Mouse (Mus musculus) frontal cortex, postnatal 10 days (tissue): ENCODE measurements around the gene Tnfrsf9.

Source experiments
- DNase-seq, 2 experiments: peaks; one replicate each; pipeline ENCODE4 v3.0.0; 2022; ENCODE audit warnings: low spot score in 2 of 2, mixed read lengths in 1 of 2

Tnfrsf9 gene

DNA sequence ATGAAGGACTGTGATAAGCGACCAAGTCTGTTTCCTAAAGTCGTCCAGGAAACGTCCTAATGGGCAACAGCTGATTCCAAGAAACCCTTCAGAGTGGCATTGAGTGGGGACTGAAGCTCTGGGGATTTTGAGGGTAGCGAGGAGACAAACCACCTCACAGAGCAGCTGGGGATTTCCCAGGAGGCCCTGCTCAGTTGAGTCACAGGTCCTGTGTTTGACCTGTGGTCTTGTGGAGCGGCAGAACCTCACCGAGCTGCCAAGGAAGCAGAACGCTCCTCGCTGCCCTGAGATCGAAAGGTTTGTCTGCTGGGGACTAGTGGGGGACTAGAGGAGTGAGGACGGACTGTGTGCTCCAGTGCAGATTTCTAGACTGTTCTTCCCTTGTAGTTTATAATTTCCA, 13.4 kb downstream of the Tnfrsf9 start:
- no peak for DNase-seq

DNA sequence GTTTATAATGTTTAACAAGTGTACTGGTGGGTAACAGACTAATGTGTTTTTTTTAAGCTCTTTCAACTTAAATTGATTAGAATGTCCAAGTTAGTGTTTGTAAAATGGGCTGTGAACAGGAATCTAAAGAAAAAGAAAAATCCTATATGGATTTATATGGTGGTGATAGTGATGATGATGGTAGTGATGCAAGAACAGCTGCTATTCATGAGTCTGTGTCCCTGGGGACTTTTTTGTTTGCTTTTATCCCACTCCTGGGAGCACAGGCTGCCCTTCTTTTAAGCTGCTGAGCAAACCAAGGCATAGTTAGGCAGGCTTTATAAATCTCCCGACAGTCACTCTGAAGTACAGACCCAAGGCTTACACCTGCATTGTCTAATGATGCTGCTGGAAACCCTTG, 19.1 kb downstream of the Tnfrsf9 start:
- DNase-seq, result no peak

DNA sequence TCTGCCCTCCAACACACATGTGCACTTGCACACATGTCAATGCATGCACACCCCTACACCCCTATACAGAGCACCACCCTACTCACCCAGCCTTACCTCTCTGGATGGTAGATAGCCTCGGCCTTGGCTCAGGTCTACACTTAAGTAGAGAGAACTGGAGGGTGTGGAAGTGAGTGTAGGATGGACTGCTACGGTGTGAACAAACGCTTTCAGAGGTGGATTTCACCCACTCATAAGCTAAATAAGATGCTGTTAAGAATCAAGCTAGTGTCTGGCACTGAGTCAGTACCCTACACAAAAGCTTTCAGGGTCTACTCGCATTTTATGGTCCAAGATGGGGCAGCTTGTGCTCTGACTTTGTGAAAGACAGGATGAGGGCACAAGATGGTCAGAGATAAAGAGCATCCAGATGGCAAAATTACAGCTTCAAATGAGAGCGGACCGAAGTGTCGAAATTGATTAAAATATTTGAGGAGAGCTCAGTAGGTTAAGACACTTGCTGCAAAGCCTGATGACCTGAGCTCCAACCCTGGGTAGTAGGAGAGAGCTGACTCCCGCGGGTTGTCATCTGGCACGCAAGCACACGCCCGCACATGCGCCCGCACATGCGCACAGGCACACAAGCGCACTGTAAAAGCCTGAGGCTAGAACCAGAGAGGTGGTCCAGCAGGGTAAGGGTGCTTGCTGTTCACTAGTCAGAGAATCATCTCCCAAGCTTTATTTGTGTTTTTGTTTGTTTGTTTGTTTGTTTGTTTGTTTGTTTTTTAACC, 23.1 kb downstream of the Tnfrsf9 start:
- peak in 1 of 2 experiments; percentile 25 for DNase-seq

DNA sequence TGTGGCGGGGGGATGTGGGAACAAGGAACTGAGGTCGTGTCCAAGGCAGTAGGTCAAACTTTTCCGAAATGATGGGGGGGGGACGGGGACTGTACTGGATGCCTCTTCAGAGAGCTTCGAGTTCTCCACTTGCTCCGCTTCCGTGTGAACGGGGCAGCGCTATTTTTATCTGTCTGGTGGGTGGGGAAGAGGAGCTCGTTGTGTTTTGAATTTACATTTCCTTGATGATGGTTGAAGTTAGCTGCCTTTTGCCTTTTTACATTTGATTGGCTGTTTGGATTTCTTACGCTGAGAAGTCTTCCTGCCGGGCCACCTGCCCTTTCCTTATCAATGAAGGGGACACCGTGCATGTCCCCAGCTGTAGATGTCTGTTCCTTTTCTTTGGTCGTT, 23.7 kb downstream of the Tnfrsf9 start:
- no peak for DNase-seq

DNA sequence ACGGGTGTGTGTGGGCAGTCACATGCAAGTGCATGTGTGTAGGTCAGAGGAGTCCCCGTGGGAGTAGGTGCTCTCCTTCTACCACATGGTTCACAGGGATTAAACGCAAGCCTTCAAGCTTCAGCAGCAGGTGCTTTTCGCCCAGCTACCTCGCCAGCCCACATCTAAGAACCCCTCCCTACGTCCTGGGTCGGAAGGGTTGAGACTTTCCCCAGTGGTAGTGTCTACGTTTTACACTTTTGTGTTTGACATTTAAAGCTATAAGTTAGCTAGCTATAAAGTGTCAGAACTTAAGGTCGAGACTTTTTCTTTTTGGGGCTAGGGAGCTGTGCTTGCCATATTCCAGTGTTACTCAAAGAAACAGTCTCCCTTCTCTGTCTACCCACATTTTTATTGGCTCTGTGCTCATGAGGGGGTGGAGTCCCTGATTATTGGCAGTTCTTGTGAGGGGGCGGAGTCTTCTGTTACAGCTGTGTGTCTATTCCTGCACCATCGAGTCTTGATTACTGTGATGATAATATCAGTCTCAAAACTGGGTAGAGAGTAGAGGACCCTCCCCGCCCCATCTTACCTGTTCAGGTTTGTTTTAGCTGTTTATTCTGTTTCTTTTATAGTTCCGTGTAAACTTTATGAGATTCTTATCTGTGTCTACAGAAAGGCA, 25.8 kb downstream of the Tnfrsf9 start:
- no peak for DNase-seq

DNA sequence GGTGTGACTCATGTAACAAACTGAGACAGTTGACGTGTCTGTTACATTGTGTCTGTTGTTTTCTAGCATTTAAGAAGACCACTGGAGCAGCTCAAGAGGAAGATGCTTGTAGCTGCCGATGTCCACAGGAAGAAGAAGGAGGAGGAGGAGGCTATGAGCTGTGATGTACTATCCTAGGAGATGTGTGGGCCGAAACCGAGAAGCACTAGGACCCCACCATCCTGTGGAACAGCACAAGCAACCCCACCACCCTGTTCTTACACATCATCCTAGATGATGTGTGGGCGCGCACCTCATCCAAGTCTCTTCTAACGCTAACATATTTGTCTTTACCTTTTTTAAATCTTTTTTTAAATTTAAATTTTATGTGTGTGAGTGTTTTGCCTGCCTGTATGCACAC, 30.3 kb downstream of the Tnfrsf9 start:
- DNase-seq, result no peak

DNA sequence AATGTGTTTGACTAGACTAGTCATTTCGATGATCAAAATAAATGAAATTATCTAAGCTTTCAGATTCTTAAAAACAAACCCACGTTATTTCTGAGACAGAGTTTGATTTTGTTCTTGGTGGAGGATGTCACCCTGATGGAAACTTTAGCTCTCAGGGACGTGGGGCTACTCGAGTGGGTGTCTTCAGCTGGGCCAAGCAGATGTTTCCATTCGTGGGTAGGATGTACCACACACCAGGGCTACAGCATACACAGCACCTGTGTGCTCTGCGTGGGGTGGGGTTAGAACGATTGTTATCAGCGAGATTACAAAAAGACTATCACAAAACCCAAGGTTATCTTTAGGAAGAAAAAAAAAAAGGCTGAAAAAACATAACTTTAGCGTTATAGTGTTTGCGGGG, 36.6 kb downstream of the Tnfrsf9 start:
- no peak for DNase-seq

DNA sequence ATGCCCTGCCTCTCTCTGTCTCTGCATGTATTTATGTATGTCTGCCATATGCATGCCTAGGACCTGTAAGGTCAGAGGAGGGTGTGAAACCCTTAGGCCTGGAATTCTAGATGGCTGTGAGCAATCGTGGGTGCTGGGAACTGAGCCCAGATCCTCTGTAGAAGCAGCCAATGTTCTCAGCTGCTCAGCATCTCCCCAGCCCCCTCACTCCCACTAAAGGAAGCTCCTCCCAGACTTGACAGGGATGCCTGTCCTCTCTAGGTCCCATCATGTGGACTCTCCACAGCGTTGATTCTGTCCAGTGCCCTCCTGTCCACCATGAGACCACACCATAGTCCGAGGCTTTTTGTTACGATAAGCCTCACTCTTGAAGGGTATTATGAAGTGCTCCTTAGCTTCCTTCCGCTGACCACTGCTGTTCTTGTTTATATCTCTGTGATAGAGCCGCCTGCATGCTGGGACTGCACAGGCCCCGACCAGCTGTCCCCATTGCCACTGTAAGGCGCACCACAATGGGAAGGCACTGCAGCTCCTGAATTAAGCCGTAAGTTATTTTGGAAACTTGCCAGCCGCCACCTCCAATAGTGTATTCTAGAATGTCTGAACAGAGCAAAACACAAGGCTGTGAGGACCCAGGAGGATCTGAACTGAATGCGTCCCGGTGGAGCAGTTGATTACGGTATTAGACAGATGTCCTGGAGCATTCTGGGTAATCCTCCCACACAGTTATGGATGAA, 42.2 kb downstream of the Tnfrsf9 start:
- no peak for DNase-seq

DNA sequence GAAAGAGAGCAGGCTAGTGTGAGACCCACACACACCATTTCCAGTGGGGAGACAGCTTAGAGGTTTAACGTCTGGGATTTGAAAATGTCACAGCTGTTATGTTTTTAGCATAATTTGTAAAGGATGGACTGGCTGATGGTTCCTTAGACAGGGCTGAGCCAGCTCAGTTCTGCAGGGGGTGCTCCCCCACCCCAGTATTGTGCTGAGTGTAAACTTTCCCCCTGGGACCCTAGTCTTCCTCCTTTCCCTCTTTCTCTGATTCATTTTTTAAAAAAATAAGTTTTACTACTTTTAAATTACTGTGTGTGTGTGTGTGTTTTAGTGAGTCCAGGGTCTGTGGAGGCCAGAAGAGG, 42.7 kb downstream of the Tnfrsf9 start:
- DNase-seq, result no peak

DNA sequence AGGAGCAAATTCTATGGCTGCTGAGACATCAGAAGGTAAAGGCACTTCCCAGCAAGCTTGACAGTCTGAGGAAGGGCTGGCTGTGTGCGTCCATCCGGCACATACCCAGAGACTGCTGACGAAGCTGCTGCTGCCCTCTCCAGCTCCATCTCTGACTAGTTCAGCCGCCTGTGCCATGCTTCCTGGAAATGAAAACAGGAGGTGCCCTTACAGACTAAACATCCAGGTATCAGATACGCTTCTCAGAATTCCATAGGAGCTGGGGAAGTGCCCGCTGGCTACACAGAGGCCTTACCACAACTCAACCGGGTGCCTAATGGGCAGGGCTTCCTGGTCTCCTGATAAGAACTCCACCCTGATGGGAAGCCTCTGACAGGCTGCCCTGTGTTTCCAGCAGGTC, 44.2 kb downstream of the Tnfrsf9 start:
- no peak for DNase-seq

DNA sequence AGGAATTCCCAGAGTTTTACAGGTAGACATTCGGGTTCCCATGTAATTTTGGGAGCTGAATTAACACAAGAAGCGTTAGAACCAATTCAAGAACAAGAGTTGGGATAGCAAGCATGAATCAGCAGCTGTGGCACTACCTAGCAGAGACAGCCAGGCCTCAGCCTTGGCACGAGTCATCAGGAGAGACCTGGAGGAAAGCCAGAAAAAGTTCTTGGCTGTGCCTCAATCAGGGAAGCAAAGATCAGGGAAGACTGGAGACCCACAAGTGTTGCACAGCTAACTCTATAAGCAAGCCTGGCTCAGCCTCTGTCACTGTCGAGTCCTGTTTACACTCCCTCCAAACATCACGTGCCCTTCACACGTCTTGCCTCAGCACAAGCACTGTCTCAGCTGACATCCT, 47.9 kb downstream of the Tnfrsf9 start:
- DNase-seq, result no peak

DNA sequence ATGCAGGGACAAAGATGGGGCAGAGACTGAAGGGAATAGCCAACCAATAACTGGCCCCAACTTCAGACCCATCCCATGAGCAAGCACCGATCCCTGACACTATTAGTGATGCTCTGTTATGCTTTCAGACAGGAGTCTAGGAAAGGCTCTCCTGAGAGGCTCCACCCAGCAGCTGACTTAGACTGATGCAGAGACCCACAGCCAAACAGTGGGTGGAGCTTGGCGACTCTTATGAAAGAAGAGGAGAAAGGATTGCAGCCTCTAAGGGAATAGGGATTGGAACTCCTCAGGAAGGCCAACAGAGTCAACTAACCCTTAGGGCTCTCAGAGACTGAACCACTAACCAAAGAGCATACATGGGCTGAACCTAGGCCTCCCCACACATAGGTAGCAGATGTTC, 49.3 kb downstream of the Tnfrsf9 start:
- no peak for DNase-seq

DNA sequence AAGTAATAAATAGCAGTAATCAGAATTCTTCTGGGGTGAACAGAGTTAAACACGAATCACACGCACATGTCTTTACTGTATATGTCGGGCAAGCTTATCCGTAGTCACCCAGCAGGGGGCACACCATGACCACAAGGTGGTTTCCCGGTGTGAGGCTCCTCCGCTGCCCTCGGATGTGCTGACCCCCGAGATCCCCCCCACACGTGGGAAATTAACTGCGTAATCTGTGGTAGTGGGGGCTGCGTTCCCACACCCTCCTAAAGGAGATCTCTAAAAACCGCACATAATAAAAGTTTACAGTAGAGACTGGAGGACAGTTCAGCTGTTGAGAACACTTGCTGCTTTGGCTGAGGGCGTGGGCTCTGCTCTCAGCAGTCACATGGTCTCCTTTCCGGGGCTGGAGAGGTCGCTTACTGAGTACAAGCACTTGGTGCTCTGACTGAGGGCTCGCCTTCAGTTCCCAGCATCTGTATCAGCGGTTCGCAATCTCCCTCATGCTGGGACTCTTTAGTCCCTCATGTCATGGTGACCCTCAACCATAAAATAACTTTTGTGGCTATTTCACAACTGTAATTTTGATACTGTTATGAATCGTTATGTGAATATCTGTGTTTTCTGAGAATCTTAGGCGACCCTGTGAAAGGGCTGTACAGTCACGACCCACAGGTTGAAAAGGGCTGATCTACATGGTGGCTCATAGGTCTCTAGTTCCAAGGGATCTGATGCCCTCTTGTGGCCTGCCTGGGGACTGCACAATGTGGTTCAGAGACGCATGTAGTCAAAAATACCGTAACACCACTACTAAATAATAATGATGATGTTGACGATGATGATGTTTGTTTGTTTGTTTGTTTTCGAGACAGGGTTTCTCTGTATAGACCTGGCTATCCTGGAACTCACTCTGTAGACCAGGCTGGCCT, 50.5 kb downstream of the Tnfrsf9 start:
- DNase-seq, result peak; percentile 62 to 75

DNA sequence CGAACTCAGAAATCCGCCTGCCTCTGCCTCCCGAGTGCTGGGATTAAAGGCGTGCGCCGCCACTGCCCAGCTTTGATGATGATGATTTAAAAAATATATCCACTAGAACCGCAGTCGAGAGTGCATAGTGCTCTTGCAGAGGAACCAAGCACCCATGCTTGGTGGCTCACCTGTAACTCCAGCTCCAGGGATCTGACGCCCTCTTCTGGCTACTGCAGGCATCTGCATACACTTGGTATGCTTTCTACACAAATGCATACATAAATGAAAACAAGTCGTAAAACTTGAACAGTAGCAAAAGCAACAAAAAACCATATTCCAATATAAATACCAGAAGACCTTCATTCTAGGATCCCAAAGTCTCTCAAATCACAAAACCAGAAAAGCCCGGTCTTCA, 51.2 kb downstream of the Tnfrsf9 start:
- DNase-seq, result no peak

DNA sequence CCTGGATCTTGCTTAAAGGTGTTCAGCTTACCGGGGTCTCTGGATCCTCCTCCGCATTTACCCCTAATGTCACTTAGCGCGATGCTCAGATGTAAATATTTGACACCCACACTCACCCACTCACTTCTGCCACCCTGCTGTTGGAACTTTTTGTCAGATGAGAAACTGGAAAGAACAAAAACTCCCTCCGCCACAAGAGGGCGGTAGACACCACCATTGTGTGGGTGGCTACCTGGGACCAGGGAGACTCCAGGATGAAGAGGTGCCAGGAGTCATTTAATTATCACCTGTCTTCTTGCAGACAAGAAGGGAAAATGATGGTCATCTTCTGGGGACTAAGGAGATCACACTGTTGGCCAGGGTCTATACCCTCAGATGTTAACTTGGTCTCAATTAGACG, 52.2 kb downstream of the Tnfrsf9 start:
- DNase-seq, result peak in 1 of 2 experiments; percentile 42

DNA sequence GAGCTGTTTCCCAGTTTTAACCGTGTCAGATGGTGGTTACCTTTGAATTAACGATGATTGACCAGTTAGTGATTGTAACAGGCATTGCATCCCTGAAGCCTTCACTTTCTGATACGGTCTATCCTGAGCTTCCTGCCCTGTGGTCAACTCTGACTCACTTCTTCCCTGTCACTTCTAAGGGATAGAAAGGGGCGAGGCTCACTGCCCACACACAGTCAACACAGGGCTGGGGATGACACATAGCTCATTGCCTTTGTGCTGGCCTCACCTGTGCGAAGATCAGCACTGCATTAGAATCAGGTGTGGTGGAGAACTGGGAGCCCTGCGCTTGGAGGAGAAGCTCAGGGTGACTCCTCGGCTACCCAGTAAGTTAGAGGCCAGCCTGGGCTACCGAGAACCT, 54.6 kb downstream of the Tnfrsf9 start:
- no peak for DNase-seq

DNA sequence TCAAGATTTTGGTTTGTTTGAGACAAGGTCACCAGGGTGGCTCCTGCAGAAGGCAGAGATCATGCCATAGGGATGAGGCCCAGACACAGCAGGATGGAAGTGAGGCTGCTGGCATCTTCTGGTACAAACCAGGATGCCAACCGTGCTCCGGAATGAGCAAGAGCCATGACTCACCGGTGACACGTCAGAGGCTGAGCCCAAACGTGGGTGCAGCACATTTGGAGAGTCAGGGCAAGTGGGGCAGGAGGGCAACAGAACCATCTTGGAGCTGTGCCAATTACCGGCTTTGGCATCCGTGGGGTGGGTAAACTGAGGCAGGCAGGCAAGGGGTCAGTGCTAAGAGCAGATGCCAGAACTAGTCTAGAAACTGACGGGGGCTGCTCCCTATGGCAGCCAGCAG, 58.9 kb downstream of the Tnfrsf9 start:
- DNase-seq, result no peak

DNA sequence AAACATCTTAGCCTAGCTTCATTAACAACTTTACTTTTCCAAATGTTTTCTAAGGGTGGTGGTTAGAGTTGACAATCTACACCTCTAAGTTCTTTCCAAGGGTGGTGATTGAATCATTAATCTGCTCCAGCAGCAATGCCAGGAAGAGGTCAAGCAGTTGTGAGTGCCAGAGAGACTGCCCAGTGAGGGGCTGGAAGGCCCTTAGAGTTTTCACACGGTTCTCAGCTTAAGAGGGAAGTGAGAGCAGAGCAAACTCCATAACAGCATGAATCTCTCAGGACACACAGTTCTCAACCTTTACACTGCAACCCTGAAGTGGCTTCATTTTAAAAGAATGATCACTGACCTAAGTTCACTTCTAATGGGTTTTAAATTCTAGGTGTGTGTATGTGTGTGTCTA, 60.8 kb downstream of the Tnfrsf9 start:
- no peak for DNase-seq

DNA sequence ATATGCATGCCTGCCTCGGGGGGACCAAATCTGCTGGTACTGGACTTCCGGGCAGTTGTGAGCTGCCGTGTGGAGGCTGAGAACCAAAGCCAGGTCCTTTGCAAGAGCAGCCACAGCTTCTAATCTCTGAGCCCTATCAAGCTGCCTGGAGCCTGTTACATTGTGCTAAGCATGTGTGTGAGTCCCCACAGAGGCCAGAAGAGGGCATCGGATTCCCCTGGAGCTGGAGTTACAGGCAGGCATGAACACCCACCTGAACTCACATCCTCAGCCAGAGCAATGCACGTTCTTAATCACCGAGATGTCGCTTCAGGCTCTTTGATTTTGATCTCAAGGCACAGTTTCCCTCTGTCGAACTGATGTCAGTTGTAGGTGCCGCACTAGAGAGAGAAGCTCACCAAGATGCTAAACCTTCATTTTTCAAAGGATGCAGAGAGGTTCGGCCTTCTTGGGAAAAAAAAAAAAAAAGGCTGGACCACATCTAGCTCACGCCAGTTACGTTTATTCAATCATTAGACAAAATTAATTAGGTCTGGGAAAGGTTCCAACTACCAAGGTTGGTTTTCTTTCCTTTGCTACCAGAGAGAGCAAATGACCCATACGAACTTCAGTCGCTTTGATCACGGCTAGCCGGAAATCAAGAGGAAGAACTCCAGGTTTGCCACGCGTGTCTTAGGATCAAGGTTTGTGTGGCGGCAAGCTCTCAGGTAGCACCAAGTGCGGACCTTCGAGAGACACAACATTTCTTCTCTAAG, 64.0 kb downstream of the Tnfrsf9 start:
- DNase-seq, result no peak

DNA sequence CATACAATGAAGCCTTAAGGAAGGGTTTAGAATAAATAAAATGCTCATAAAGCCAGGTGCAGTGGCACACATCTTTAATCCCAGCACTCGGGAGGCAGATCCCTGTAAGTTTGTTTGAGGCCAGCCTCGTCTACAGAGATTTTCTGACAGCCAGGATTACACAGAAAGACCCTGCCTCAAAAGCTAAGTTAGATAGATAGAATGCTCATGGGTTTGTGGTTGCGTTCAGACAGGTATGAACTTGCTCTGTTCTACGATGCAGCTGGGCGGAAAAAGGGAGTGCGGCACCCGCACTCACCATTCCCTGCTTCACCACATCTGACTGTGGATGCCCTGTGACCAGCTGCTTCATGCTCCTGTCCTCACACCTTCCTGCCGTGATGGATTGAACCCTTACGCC, 65.1 kb downstream of the Tnfrsf9 start:
- no peak for DNase-seq

DNA sequence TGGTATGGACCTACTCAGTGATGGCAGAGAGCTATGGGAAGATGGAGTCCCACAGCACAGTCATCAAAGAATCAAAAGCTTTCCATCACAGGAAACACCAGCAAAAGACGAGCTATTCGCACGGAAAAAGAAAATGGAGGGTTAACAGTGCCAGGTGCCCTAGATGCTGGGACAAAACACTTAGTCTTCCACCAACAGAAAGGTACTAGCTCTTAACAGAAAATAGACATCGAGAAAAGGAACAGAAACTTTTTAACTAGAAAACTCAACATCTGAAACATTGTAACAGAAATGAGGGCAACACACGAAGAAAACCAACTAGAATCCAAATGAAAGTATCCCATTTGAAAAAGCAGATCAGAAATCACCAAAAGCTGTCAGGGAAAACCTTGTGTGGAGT, 65.8 kb downstream of the Tnfrsf9 start:
- DNase-seq, result no peak
